Mouse (Mus musculus) ES-Bruce4 (cell line): ENCODE results near the gene Pex16.

Source experiments
- CTCF ChIP-seq: IDR thresholded peaks from one replicate; pipeline ENCODE4 v1.8.1; 2011; ENCODE audit warnings: low read depth, low read length
- EP300 ChIP-seq: IDR thresholded peaks from 2 replicates; pipeline ENCODE4 v1.6.1; 2011; ENCODE audit warnings: low read depth, low read length; ENCODE audit not compliant: insufficient read depth
- POLR2A ChIP-seq: IDR thresholded peaks from one replicate; pipeline ENCODE4 v1.8.1; 2011; ENCODE audit warnings: low read length; ENCODE audit not compliant: insufficient read depth

DNA sequence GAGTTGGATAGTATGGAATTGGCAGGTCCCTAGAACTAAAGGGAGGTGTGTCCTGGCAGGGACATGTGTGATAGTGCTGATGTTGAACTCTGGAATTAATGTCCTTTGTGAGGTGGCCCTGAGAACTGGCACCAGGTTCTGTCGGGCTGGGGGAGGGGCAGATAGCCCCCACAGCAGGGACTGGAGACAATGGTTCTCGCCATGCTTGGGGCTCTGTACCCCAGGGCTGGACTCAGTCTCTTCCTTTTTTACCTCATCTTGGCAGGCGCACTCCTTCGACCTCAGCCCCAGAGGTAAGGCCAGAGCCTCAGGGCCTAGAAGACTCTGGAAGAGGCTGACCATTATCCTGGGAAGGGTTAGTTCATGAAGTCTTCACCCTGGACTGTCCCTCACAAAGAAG, 8.3 kb downstream of the Pex16 start:
- TF ChIP-seq POLR2A (no peak), CTCF (no peak), EP300 (no peak)
